Mouse (Mus musculus): ENCODE results near the gene Repin1.

GRCm38 (mm10) chr6:48552918-48553317 is 40.8 kb upstream of the Repin1 start:
- TF ChIP-seq CTCF (conservative IDR thresholded peaks at IDR 0.05; ENCODE audit: insufficient read depth, insufficient read length, low read depth, low read length) (no peak), POLR2A (IDR thresholded peaks at IDR 0.05; ENCODE audit: low read depth, low read length) (no peak)

Data from kidney, adult 2 months (tissue).